Mouse (Mus musculus) forebrain, embryonic 11.5 days (tissue): ENCODE data around the gene Rab44. TPM values are rescaled to one million over a fixed set of nuclear protein-coding genes. Genes with fewer than 3 reads are reported as not detected.

Experiments
- ATAC-seq: fragments of 200-750 bp; cut with Nextera tagmentation; replicated peaks from 2 replicates; pipeline ENCODE4 v1.8.0; 2017; ENCODE audit warnings: moderate TSS enrichment; ENCODE audit not compliant: low FRiP score
- DNase-seq: peaks from one replicate; pipeline ENCODE4 v3.0.0-alpha.2; 2017; ENCODE audit warnings: low spot score
- H3K27ac ChIP-seq: fragments of 300-500 bp; sonication (generic); 2 replicates; pipeline ENCODE4 v1.5.1; 2014; ENCODE audit warnings: low read depth, low read length
- H3K27me3 ChIP-seq: fragments of 300-500 bp; sonication (generic); 2 replicates; pipeline ENCODE4 v1.6.1; 2014; ENCODE audit warnings: mild to moderate bottlenecking, low read length, mixed read lengths; ENCODE audit not compliant: control insufficient read depth, insufficient read depth
- H3K36me3 ChIP-seq: fragments of 300-500 bp; sonication (generic); 2 replicates; pipeline ENCODE4 v1.6.1; 2014; ENCODE audit warnings: mild to moderate bottlenecking, low read length, moderate library complexity, mixed read lengths; ENCODE audit not compliant: control insufficient read depth, insufficient read depth
- H3K4me1 ChIP-seq: fragments of 300-500 bp; sonication (generic); replicated peaks from 2 replicates; pipeline ENCODE4 v1.6.1; 2014; ENCODE audit warnings: low read length, mixed read lengths; ENCODE audit not compliant: control insufficient read depth, insufficient read depth
- H3K4me2 ChIP-seq: fragments of 300-500 bp; sonication (generic); 2 replicates; pipeline ENCODE4 v1.6.1; 2014; ENCODE audit warnings: low read depth, mild to moderate bottlenecking, low read length, moderate library complexity, mixed read lengths; ENCODE audit not compliant: severe bottlenecking
- H3K4me3 ChIP-seq: fragments of 300-500 bp; sonication (generic); 2 replicates; pipeline ENCODE4 v1.5.1; 2014; ENCODE audit warnings: low read depth, low read length
- H3K9ac ChIP-seq: fragments of 300-500 bp; sonication (generic); 2 replicates; pipeline ENCODE4 v1.6.1; 2014; ENCODE audit warnings: low read length
- H3K9me3 ChIP-seq: fragments of 300-500 bp; sonication (generic); 2 replicates; pipeline ENCODE4 v1.6.1; 2016; ENCODE audit warnings: low read length, mixed read lengths; ENCODE audit not compliant: control insufficient read depth
- WGBS: fragments of 180-500 bp; shearing (Covaris S2); extraction: QIAGEN DNeasy Blood & Tissue Kit; methylation state at CpG from one replicate; pipeline ENCODE4 v1.1.7; 2014; 5-methylcytosine and 5-hydroxymethylcytosine counted together
- polyA plus RNA-seq: library from polyadenylated mRNA; unstranded; fragments of >200 nt; fragmentation: Nextera tagmentation; extraction: Ambion mirVana; gene quantifications from 2 replicates; pipeline ENCODE4 v1.2.1, GENCODE M21; 2014

Rab44 gene
- polyA plus RNA-seq, 1 experiment from 2014 or later: 0.08 TPM

DNA sequence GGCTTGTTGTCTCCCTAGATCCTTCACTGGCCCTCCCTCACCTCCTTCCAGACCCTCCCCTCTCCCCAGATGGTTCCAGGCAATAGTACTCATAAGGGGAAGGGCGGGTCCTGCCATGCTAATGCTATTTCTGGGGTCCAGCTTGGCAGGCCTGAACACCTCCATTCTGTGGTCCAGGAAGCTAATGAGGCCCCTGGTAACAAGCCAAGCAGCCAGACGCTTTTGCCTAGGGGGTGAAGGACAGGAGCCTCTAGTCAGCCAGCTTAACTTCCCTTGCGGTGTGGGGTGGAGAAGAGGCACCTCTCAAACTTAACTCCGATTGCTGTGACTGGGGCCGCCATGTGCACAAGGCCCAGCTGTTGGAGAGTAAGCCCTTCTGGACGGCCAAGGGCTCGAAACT, 35.8 kb downstream of the Rab44 start:
- DNase-seq: no peak
- 79% methylated on average over 7 of the region's 7 CpGs for WGBS
- no peak overlapping the region for H3K27ac ChIP-seq
- H3K4me2 ChIP-seq: no peak overlapping the region
- no peaks in the 10 kb centered on the region for H3K9me3 ChIP-seq
- no peaks in the 10 kb centered on the region; the same call in 1 of the 2 replicates for H3K4me1 ChIP-seq
- no peaks in the 10 kb centered on the region for H3K27me3 ChIP-seq
- no peak overlapping the region for H3K9ac ChIP-seq
- ATAC-seq: no peak
- no peak overlapping the region for H3K4me3 ChIP-seq
- no peaks in the 10 kb centered on the region for H3K36me3 ChIP-seq

DNA sequence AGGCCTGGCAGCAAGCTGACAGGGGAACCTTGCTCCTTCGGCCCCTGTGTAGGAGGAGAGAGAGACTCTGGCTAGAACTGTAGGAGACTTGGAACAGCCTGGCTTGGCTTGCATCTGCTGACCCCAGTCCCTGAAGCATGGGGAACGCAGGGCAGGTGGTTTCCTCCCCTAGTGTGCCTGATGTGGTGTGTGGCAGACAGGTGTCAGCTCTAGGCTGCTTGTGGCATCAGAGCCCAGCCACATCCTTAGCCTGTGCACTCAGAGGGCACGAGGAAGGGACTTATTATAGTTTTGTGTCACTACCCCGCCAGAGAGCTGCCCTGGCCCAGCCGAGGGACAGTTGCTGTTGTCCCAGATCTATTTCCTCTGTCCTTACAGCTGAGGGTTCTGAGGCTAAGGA, 38.6 kb downstream of the Rab44 start:
- H3K4me2 ChIP-seq: no peak overlapping the region
- H3K27ac ChIP-seq: no peak overlapping the region
- no peak overlapping the region for H3K4me3 ChIP-seq
- H3K4me1 ChIP-seq: peaks cover 2% of the 10 kb centered on the region; the same call in 1 of the 2 replicates
- 73% methylated on average over 5 of the region's 5 CpGs for WGBS
- no peaks in the 10 kb centered on the region for H3K36me3 ChIP-seq
- no peaks in the 10 kb centered on the region for H3K27me3 ChIP-seq
- DNase-seq (no peak), ATAC-seq (no peak)
- H3K9me3 ChIP-seq: no peaks in the 10 kb centered on the region
- H3K9ac ChIP-seq: no peak overlapping the region

DNA sequence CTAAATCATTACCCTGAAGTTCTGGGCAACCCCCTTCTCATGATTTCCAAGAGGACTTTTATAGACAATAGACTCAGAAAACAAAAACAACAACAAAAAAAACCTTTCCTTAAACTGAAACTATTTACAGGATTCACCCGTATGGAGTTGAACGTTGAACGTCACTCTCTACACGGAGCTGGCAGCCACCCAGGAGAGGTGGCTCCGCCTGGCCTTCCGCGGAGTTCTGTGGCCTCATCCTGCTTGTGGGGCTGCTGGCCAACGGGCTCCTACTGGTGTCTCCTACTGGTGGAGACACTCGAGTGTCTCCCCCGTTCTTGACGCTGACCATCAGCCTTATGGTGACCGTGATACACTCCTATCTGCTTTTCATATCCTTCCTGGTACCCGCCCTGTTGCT, 40.3 kb downstream of the Rab44 start:
- Histone ChIP-seq H3K27me3 (no peaks in the 10 kb centered on the region), H3K4me2 (no peak overlapping the region), H3K9ac (no peak overlapping the region), H3K9me3 (no peaks in the 10 kb centered on the region), H3K36me3 (no peaks in the 10 kb centered on the region), H3K4me3 (no peak overlapping the region), H3K27ac (no peak overlapping the region), H3K4me1 (peaks cover 2% of the 10 kb centered on the region; the same call in 1 of the 2 replicates)
- ATAC-seq (no peak), DNase-seq (no peak)
- WGBS: 90% methylated on average over 13 of the region's 13 CpGs

DNA sequence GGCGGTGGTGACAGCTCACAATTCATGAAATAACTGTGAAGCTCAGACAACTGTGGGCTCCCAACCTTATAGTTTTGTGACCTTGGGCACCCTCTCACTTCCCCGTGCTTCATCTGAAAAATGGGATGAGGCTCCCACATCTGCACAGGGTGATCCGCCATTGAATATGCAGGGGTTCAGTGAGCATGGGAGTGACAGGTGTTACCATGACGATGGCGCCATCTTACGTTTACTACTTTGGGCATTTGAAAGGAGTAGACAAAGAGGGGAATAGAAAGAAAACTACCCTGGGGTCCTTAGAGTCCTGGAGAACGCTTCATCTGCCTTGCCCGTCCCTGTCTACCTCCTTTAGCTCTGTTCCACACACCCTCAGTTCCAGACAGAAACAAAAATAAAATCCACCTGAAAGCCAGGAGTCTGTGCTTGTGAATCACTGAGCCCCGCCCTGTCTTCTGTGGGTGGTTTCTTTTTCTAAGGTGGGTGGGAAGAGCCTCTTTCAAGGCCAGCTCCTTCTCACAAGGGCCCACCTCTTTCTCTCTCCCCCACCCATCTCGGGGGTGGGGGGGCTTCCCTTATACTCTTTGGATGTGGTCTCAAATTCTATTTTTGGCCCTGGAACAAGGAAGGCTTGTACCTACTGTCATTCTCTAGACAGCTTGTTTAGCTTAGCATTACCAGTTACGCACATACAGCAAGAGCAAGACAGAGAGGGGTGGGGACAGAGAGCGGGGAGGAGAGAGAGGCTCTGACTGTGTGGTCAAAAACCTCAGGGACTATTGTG, 41.6 kb downstream of the Rab44 start:
- WGBS: 60% methylated on average over 12 of the region's 12 CpGs
- no peak overlapping the region for H3K4me3 ChIP-seq
- no peaks in the 10 kb centered on the region for H3K9me3 ChIP-seq
- ATAC-seq (no peak), DNase-seq (no peak)
- H3K36me3 ChIP-seq: no peaks in the 10 kb centered on the region
- no peak overlapping the region for H3K9ac ChIP-seq
- H3K27ac ChIP-seq: no peak overlapping the region
- H3K4me1 ChIP-seq: peaks cover 2% of the 10 kb centered on the region; the same call in 1 of the 2 replicates
- no peaks in the 10 kb centered on the region for H3K27me3 ChIP-seq
- H3K4me2 ChIP-seq: no peak overlapping the region

DNA sequence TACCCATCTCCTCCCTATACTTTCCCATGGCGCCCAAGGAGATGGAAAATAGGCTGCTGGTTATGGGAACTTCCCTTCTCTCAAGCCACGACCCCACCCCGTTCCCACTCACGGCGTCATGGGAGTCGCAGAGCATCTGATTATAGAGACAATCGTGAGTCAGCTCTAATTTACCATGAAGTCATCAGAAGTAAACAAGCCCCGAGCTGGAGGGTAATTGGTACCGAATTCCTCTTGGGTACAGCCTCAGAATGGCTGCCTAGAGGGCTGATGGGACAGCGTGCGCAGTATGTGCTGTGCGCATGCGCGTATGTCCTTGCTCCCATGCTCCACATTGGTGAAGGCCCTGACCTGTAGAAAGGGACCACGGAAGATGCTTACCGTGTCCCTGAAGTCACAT, 42.5 kb downstream of the Rab44 start:
- ATAC-seq: no peak
- Histone ChIP-seq H3K9me3 (no peaks in the 10 kb centered on the region), H3K36me3 (no peaks in the 10 kb centered on the region), H3K4me2 (no peak overlapping the region), H3K27me3 (no peaks in the 10 kb centered on the region), H3K4me1 (peaks cover 2% of the 10 kb centered on the region; the same call in 1 of the 2 replicates), H3K27ac (no peak overlapping the region), H3K4me3 (no peak overlapping the region), H3K9ac (no peak overlapping the region)
- DNase-seq: no peak
- WGBS: 86% methylated on average over 16 of the region's 16 CpGs

DNA sequence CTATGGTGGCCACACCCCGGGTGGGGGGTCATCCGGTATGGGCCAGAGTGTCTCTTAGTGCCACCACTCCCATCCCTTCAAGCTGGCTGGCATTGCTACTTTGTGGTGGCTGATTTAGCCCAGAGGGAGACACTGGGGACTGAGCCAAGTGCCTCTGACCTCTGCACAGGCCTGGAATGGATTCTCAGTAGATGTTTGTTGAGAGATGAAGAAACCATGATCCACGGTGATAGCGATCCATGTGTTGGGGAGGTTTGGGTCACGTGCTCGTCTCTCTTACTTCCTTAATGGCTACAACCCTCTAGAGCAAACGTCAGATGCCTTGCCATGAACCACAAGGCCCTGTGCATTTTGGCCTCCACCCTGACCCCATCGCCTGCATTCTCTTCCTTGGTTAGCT, 42.9 kb downstream of the Rab44 start:
- no peaks in the 10 kb centered on the region for H3K36me3 ChIP-seq
- no peak for DNase-seq
- no peak overlapping the region for H3K9ac ChIP-seq
- peaks cover 2% of the 10 kb centered on the region; the same call in 1 of the 2 replicates for H3K4me1 ChIP-seq
- no peak for ATAC-seq
- H3K27me3 ChIP-seq: no peaks in the 10 kb centered on the region
- 92% methylated on average over 8 of the region's 8 CpGs for WGBS
- H3K27ac ChIP-seq: no peak overlapping the region
- no peak overlapping the region for H3K4me2 ChIP-seq
- H3K4me3 ChIP-seq: no peak overlapping the region
- H3K9me3 ChIP-seq: no peaks in the 10 kb centered on the region

DNA sequence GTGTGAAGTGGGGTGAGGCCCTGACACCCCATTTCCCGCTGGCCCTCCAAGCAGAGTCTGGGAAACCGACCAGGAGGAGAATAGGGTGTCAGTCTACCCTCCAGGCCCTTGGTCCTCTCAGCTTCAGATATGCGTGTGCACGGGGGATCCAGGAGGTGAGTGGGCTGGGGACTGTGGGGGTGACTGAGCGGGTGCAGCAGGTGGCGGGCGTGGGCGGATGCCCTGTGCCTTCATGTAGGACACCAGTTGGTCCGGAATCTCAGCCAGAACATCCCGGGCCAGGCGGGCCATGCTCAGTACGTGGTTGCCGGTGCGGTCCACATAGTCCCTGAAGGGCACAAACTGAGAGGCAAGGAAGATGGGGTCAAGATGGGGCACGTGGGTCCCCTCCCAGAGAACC, 45.0 kb downstream of the Rab44 start:
- DNase-seq: no peak
- H3K27me3 ChIP-seq: no peaks in the 10 kb centered on the region
- 92% methylated on average over 15 of the region's 15 CpGs for WGBS
- ATAC-seq: no peak
- no peak overlapping the region for H3K27ac ChIP-seq
- H3K9me3 ChIP-seq: no peaks in the 10 kb centered on the region
- H3K4me2 ChIP-seq: no peak overlapping the region
- no peaks in the 10 kb centered on the region for H3K36me3 ChIP-seq
- H3K9ac ChIP-seq: no peak overlapping the region
- H3K4me3 ChIP-seq: no peak overlapping the region
- H3K4me1 ChIP-seq: peaks cover 2% of the 10 kb centered on the region; the same call in 1 of the 2 replicates

DNA sequence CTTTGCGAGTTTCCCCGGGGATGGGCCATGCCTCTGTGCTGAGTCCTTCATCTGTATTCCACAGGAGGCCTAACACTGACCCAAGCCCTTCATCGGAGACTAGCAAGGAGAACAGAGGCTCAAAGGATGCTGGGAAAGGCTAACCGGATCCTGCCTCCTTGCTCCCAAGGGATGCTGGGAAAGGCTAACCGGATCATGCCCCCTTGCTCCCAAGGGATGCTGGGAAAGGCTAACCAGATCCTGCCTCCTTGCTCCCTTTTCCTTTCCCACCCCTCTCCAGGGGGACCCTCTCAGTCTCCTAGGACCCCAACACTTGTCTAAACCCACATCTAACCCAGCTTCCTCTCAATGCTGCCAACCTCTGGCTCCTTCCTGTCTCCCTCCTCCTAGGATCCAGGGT, 45.4 kb downstream of the Rab44 start:
- H3K36me3 ChIP-seq: no peaks in the 10 kb centered on the region
- DNase-seq (no peak), ATAC-seq (no peak)
- no peak overlapping the region for H3K27ac ChIP-seq
- H3K4me2 ChIP-seq: no peak overlapping the region
- no peaks in the 10 kb centered on the region for H3K27me3 ChIP-seq
- WGBS: 97% methylated on average over 5 of the region's 5 CpGs
- no peak overlapping the region for H3K4me3 ChIP-seq
- H3K9me3 ChIP-seq: no peaks in the 10 kb centered on the region
- H3K9ac ChIP-seq: no peak overlapping the region
- peaks cover 2% of the 10 kb centered on the region; the same call in 1 of the 2 replicates for H3K4me1 ChIP-seq
